Mouse (Mus musculus) adrenal gland, adult 18-20 months (tissue): Measurements from ENCODE around the gene Lclat1. TPM values are rescaled to one million over a fixed set of nuclear protein-coding genes. Genes with fewer than 3 reads are reported as not detected.
"Not testable (repeated sequence)": the region's sequence is repeated elsewhere in the genome, so short reads cannot be mapped to it uniquely, and the experiment has no call there.

Experiments
- DNase-seq, 2 experiments: peaks; one replicate each; pipeline ENCODE4 v3.0.0; 2021 to 2022; ENCODE audit warnings: low spot score in 2 of 2
- total RNA-seq, 2 experiments: library from RNA; stranded (reverse); gene quantifications; 1 replicate in 1 of 2; 2 replicates in 1 of 2; pipeline ENCODE4 v1.2.3; 2021

The Lclat1 gene
- total RNA-seq, 2 experiments from 2014 or later = 31.1 to 44.3 TPM

- DNase-seq = no peak
These were observed 29.0 kb downstream of the Lclat1 start for GRCm38 (mm10) chr17:73136562-73137484.

GRCm38 (mm10) chr17:73138217-73138616, 30.4 kb downstream of the Lclat1 start:
- no peak for DNase-seq

- no peak for DNase-seq
These were observed 34.2 kb downstream of the Lclat1 start for GRCm38 (mm10) chr17:73142029-73142428.

- DNase-seq = no peak
These were observed 34.7 kb downstream of the Lclat1 start for GRCm38 (mm10) chr17:73142445-73142844.

- DNase-seq = no peak
These were observed 37.6 kb downstream of the Lclat1 start for GRCm38 (mm10) chr17:73145426-73145825.

- no peak for DNase-seq
These were observed 40.8 kb downstream of the Lclat1 start for GRCm38 (mm10) chr17:73148607-73149006.

GRCm38 (mm10) chr17:73152790-73153525, 45.2 kb downstream of the Lclat1 start:
- DNase-seq = not testable (repeated sequence)

- DNase-seq = no peak
These were observed 45.9 kb downstream of the Lclat1 start for GRCm38 (mm10) chr17:73153672-73154071.

- no peak for DNase-seq
These were observed 48.8 kb downstream of the Lclat1 start for GRCm38 (mm10) chr17:73156606-73157005.

GRCm38 (mm10) chr17:73161795-73162194, 54.0 kb downstream of the Lclat1 start:
- DNase-seq = no peak

- DNase-seq = no peak
These were observed 54.8 kb downstream of the Lclat1 start for GRCm38 (mm10) chr17:73162445-73163208.

GRCm38 (mm10) chr17:73163597-73163996, 55.8 kb downstream of the Lclat1 start:
- no peak for DNase-seq

- DNase-seq = no peak
These were observed 56.3 kb downstream of the Lclat1 start for GRCm38 (mm10) chr17:73164121-73164520.

- no peak for DNase-seq
These were observed 61.7 kb downstream of the Lclat1 start for GRCm38 (mm10) chr17:73169461-73169860.

GRCm38 (mm10) chr17:73170141-73170540, 62.4 kb downstream of the Lclat1 start:
- no peak for DNase-seq

- peak; percentile 54 to 68 for DNase-seq
These were observed 66.3 kb downstream of the Lclat1 start for GRCm38 (mm10) chr17:73174083-73174562.

GRCm38 (mm10) chr17:73175720-73176119, 67.9 kb downstream of the Lclat1 start:
- DNase-seq = no peak

- DNase-seq = no peak
These were observed 69.3 kb downstream of the Lclat1 start for GRCm38 (mm10) chr17:73177079-73177478.

GRCm38 (mm10) chr17:73186929-73187328, 79.1 kb downstream of the Lclat1 start:
- no peak for DNase-seq

GRCm38 (mm10) chr17:73194146-73194545, 86.4 kb downstream of the Lclat1 start:
- no peak for DNase-seq

GRCm38 (mm10) chr17:73194575-73194974, 86.8 kb downstream of the Lclat1 start:
- DNase-seq = peak in 1 of 2 experiments; percentile 18
